Comparison of ENCODE assay signal across 22 mouse cellular contexts in the genomic region with DNA sequence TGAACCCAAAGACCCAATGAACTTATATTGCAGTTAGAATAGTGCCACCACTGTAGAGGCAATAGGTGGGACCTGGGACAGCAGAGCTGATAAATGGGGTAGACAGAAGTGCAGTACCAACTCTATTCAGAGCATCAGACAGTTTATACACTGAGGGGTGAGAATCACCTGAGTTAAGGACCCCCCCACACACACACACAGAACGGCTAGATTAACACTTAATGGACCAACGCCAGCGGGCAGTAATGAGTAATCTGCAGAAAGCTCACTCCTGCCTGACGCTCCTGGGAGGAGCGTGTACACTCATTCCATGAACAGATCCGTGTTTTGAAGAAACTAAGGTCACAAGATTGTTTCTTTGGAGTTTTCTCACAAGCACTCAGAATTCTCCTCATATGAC. TPM values are rescaled to one million over a fixed set of nuclear protein-coding genes. Genes with fewer than 3 reads are reported as not detected.
DNase-seq lines count a peak whose midpoint lies in the region; ATAC-seq and TF ChIP-seq lines count a peak whose summit lies in the region.
"Had no signal": no experiment of that assay in that cellular context is flagged by ENCODE, and none has a peak within 500 bp of the region (broad histone marks: within the 10 kb centered on the region; RNA-seq: fewer than 3 reads in every experiment).

No protein-coding gene starts in this region.

- TF ChIP-seq POLR2A in cerebellum, adult 2 months (IDR thresholded peaks at IDR 0.05; ENCODE audit: borderline replicate concordance, insufficient read depth, low read length), result no peak

- 87% methylated on average over 6 of the region's 6 CpGs for WGBS in heart, embryonic 10.5 days
- 86% methylated on average over 6 of the region's 6 CpGs for WGBS in liver, embryonic 11.5 days
- WGBS in liver, postnatal 0 days (ENCODE audit: insufficient replicate concordance), result 83% methylated on average over 6 of the region's 6 CpGs
- 69% methylated on average over 6 of the region's 6 CpGs for WGBS in cerebellum, adult 2 months

- intact Hi-C loops in heart, postnatal 10 days (cut with DNase I), result loop anchor here (1.0 kb wide), 1 partner anchor 98 kb away; no protein-coding TSS in a partner anchor

- TF ChIP-seq EP300 in liver, postnatal 0 days (IDR thresholded peaks at IDR 0.05; ENCODE audit: low read depth), result no peak

- no peaks in the 10 kb centered on the region for H3K9me3 ChIP-seq in heart, embryonic 10.5 days
- H3K9me3 ChIP-seq in liver, embryonic 11.5 days (ENCODE audit: control insufficient read depth, low read length), result no peaks in the 10 kb centered on the region
- H3K9me3 ChIP-seq in liver, postnatal 0 days (ENCODE audit: low read length), result no peaks in the 10 kb centered on the region
- H3K9me3 ChIP-seq: forebrain, embryonic 13.5 days; hindbrain, embryonic 15.5 days; limb, embryonic 10.5 days; neural tube, embryonic 15.5 days had no signal

- peaks cover 14% of the 10 kb centered on the region for H3K36me3 ChIP-seq in heart, embryonic 10.5 days
- H3K36me3 ChIP-seq in liver, embryonic 11.5 days (ENCODE audit: control insufficient read depth, insufficient read depth, low read length), result peaks cover 6% of the 10 kb centered on the region; the same call in 1 of the 2 replicates
- peaks cover 40% of the 10 kb centered on the region for H3K36me3 ChIP-seq in liver, postnatal 0 days (replicated peaks; ENCODE audit: insufficient read depth, low read length)
- H3K36me3 ChIP-seq: hindbrain, embryonic 15.5 days had no signal

- TF ChIP-seq CTCF in liver, postnatal 0 days (IDR thresholded peaks at IDR 0.05; ENCODE audit: low read depth), result no peak
- no peak for TF ChIP-seq CTCF in cerebellum, adult 2 months (IDR thresholded peaks at IDR 0.05; ENCODE audit: borderline replicate concordance, insufficient read depth, low read depth, low read length)

- no peak overlapping the region for H3K27ac ChIP-seq in heart, embryonic 10.5 days
- H3K27ac ChIP-seq in liver, embryonic 11.5 days (ENCODE audit: low read depth, low read length), result no peak overlapping the region
- no peak overlapping the region for H3K27ac ChIP-seq in liver, postnatal 0 days (ENCODE audit: low read depth)
- H3K27ac ChIP-seq in cerebellum, adult 2 months (ENCODE audit: insufficient read depth, low read length), result no peak overlapping the region
- H3K27ac ChIP-seq: forebrain, embryonic 13.5 days; hindbrain, embryonic 15.5 days; limb, embryonic 10.5 days; neural tube, embryonic 15.5 days had no signal

- peak; percentile 24 for DNase-seq in heart, embryonic 10.5 days (ENCODE audit: low spot score)
- no peak for DNase-seq in heart, postnatal 10 days
- DNase-seq in liver, embryonic 11.5 days (ENCODE audit: low spot score), result peak; percentile 19
- no peak for DNase-seq in liver, postnatal 0 days
- peak; percentile 69 for DNase-seq in kidney, postnatal 14 days
- DNase-seq in T-cell, adult 2 months (ENCODE audit: low spot score), result no peak
- DNase-seq in cerebellum, adult 2 months, result no peak
- DNase-seq: cerebellum, adult 8-10 months; cerebellum, postnatal 36 days; gastrocnemius, postnatal 36 days; liver; lung, adult 2 months; lung, postnatal 14 days; right cerebral cortex, adult 18-20 months; right cerebral cortex, postnatal 4 days; thymus, postnatal 25 days had no signal

- no peaks in the 10 kb centered on the region for H3K27me3 ChIP-seq in heart, embryonic 10.5 days (ENCODE audit: insufficient read depth, poor library complexity, severe bottlenecking)
- no peaks in the 10 kb centered on the region for H3K27me3 ChIP-seq in liver, embryonic 11.5 days (replicated peaks; ENCODE audit: control insufficient read depth, insufficient read depth, low read length)
- no peaks in the 10 kb centered on the region for H3K27me3 ChIP-seq in liver, postnatal 0 days (ENCODE audit: insufficient read depth, low read length)
- H3K27me3 ChIP-seq in cerebellum, adult 2 months (ENCODE audit: control insufficient read depth, insufficient read depth, low read length), result no peaks in the 10 kb centered on the region
- H3K27me3 ChIP-seq: forebrain, embryonic 13.5 days; hindbrain, embryonic 15.5 days; neural tube, embryonic 15.5 days had no signal

- no peak overlapping the region for H3K9ac ChIP-seq in liver, embryonic 11.5 days (ENCODE audit: low read depth, low read length)
- H3K9ac ChIP-seq in liver, postnatal 0 days (replicated peaks), result no peak overlapping the region
- H3K9ac ChIP-seq: forebrain, embryonic 13.5 days; hindbrain, embryonic 15.5 days; neural tube, embryonic 15.5 days had no signal

- no peak overlapping the region for H3K4me2 ChIP-seq in liver, embryonic 11.5 days
- H3K4me2 ChIP-seq in liver, postnatal 0 days (ENCODE audit: low read depth, low read length), result no peak overlapping the region
- H3K4me2 ChIP-seq: forebrain, embryonic 13.5 days; hindbrain, embryonic 15.5 days; midbrain, embryonic 11.5 days; neural tube, embryonic 15.5 days had no signal

- peaks cover 4% of the 10 kb centered on the region; the same call in 1 of the 2 replicates for H3K4me1 ChIP-seq in heart, embryonic 10.5 days
- peaks cover 9% of the 10 kb centered on the region; the same call in 1 of the 2 replicates for H3K4me1 ChIP-seq in liver, embryonic 11.5 days (replicated peaks; ENCODE audit: control insufficient read depth, insufficient read depth, low read length)
- peaks cover 13% of the 10 kb centered on the region for H3K4me1 ChIP-seq in liver, postnatal 0 days (ENCODE audit: insufficient read depth)
- peaks cover 5% of the 10 kb centered on the region; the same call in 1 of the 2 replicates for H3K4me1 ChIP-seq in cerebellum, adult 2 months (ENCODE audit: control insufficient read depth, insufficient read depth, low read length)

- no peak overlapping the region for H3K4me3 ChIP-seq in heart, embryonic 10.5 days
- H3K4me3 ChIP-seq in liver, embryonic 11.5 days (ENCODE audit: low read depth, low read length), result no peak overlapping the region
- no peak overlapping the region for H3K4me3 ChIP-seq in liver, postnatal 0 days (ENCODE audit: low read depth, low read length)
- H3K4me3 ChIP-seq in cerebellum, adult 2 months (replicated peaks; ENCODE audit: insufficient read depth, low read depth, low read length), result no peak overlapping the region
- H3K4me3 ChIP-seq: forebrain, embryonic 13.5 days; hindbrain, embryonic 15.5 days; limb, embryonic 10.5 days; neural tube, embryonic 15.5 days had no signal

- ATAC-seq in liver, embryonic 11.5 days (replicated peaks; ENCODE audit: low FRiP score), result no peak
- no peak for ATAC-seq in liver, postnatal 0 days
- ATAC-seq: activated CD4-positive, CD25-positive, alpha-beta regulatory T cell, adult 4 months; forebrain, embryonic 13.5 days had no signal

RNA-seq across cellular contexts. Expression of gene Gclc, which starts 5.4 kb away (rescaled TPM):
- 12.2 and 15.4 TPM in 2 replicates for polyA plus RNA-seq in heart, embryonic 10.5 days (2016; fragmentation: Nextera tagmentation; extraction: Ambion mirVana)
- 10 to 100 TPM; 12.9 to 13.5 TPM for total RNA-seq in heart, postnatal 10 days (2021)
- 29.7 and 32.8 TPM in 2 replicates for polyA plus RNA-seq in liver, embryonic 11.5 days (2014; fragmentation: Nextera tagmentation; extraction: Ambion mirVana)
- polyA plus RNA-seq in liver, postnatal 0 days (2015; fragmentation: Nextera tagmentation; extraction: Ambion mirVana), result 22.9 and 24.0 TPM in 2 replicates
- 40.7 and 42.7 TPM in 2 replicates for polyA plus RNA-seq in cerebellum, adult 2 months (2012; rRNA removed)

Comparison
In these comparisons a context has a peak if more than half of its experiments do, and no peak if none do; other contexts are left out.
1. DNase-seq: peak in heart, embryonic 10.5 days (single experiment), liver, embryonic 11.5 days (single experiment) and kidney, postnatal 14 days (single experiment); none in heart, postnatal 10 days (0 of 2), liver, postnatal 0 days (single experiment), T-cell, adult 2 months (single experiment) and cerebellum, adult 2 months (0 of 2).